Mouse (Mus musculus) kidney, adult 8-10 months (tissue): Measurements from ENCODE around the gene Kif18b.

Source experiments
- DNase-seq, 2 experiments: peaks; one replicate each; pipeline ENCODE4 v3.0.0; 2022

The Kif18b gene

DNA sequence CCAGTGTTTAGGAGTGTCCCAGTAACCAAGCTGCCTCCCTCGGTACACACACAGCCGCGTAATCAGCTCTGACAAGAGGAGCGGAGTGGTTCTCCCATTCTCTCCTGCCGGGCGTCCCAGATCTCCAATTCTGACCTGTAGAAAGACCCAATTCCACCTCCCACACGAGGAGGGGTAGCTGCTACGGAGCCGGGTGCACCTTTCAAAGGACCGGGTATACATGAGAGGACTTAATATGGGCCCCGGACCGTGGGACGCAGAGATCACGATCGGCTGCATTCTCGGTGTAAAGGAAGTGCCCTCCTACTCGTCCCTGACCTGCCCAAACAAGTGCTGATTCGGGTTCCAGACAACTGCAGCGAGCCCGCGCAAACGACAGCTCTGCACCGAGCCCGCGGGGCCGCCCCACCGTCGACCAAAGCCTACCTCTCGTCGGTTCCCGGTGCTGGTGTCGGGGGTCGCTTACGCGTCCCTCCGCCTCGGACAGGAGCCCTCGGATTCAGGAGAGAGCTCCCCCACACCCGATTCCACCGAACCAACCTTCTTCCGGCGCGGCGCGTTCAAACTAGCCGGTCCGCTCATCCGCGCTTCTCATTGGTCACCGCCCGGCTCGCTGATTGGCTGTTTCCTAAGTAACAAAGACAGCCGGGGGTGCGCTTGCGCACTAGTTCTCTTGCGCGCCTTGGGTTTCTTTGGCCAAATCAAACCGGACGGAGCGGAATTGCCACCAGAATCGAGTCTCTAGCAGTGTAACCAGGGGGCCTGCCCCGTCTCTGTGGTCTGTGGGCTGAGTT lies at the start of gene Kif18b:
Gene Kif18b, minus strand, starts transcription at position 568 of the 794 bp plus-strand sequence.
- DNase-seq: peak; percentile 94 to 95

DNA sequence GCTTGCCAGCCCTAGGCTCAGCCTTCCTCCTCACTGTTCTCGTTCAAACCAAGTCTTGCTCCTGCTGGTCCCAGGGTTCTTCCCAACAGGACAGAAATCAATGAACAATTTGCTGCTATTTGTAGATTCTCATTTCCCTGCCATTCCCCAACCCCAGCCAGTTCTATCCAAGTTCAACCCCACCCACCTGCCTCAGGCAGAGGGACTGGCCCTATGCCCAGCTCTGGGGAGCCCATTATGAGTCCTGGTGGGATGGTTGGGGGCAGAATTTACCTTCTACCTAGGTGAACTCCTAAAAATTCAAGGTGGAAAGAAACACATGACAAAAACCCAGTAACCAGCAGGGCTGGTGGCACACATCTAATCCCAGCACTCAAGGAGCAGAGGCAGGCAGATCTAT lies 47.4 kb upstream of the Kif18b start:
- peak; percentile 25 to 28 for DNase-seq

DNA sequence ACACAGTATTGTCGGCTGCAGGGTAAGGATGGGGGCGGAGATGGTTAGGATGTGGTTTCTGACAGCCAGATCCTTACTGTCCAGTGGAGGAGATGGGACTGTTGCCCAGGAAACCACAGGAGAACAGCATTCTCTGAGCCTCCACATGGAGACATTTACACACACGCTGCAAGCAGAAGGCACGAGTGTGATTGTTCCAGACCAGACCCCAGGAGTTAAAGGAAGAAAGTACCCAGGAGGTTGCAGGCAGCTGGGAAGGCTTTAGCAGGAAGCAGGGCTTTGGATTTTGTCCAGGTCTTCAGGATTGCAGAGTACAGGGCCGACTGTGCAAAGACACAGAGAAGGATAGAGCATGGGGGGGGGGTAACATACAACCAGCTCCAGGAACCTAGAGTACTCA lies 46.7 kb upstream of the Kif18b start:
- no peak for DNase-seq

- DNase-seq: peak in 1 of 2 experiments; percentile 16
These were observed 39.7 kb upstream of the Kif18b start for GRCm38 (mm10) chr11:102964547-102965091.

DNA sequence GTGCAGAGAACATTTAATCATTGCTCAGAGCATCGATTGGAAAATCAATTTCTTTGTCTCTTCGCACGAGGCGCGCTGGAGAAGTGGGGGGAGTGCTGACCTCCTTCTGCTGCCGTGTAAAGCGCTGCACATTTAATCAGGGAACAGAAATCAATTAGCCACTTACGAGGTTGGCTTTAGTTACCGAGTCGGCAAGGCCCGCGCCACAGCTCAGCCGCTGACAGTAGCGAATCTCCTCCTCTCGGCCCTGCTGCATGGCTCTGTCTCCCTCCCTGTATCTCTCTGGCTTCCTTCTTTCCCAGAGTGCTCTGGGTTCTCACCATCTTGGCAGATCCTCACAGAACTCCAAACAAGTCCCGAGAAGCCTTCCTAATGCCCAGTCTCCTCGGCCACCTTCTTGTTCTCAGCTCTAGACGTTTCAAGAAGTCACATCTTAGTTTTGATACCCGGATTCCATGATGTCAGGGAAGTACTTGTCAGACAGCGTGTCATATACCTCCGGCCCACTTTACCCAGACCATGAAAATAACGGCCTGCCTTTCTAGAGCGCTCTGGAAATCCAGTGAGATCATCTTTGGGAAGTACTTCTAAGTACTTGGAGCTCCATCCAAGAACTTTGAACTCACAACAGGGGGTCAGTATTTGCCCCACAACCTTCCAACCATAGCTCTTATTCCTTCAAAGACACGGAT lies 39.1 kb upstream of the Kif18b start:
- DNase-seq: no peak

DNA sequence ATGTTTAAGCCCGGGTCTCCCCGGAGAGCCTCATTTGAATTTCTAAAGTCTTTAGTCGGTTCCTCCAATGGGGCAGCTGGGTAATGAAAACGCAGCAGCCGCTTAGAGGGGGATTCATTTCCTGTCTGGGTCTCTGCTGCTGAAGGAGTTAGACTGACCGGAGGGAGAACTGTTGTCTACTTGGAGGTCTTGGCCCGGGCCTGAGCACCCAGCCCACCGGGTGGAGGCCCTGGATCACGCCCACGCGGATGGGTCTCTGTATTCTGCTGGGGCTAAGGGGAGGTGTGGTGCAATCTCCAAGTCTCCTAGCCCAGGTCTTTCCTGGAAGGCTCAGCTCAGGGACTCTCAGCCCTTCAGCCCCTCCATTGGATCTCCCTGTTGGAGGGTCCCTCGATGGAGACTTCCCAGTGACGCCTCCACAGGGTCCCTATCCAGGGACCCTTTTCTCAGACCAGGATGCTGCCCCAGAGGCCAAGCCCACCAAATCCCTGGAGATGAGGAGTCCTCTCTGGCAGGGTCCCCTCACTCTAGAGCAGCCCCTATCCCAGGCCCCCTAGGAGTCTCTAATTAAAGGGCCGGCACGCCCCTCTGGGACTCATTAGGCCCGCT lies 38.4 kb upstream of the Kif18b start:
- DNase-seq: no peak

- DNase-seq: no peak
These were observed 37.9 kb upstream of the Kif18b start for GRCm38 (mm10) chr11:102962861-102963245.

GRCm38 (mm10) chr11:102961082-102961481 lies 36.2 kb upstream of the Kif18b start:
- no peak for DNase-seq

DNA sequence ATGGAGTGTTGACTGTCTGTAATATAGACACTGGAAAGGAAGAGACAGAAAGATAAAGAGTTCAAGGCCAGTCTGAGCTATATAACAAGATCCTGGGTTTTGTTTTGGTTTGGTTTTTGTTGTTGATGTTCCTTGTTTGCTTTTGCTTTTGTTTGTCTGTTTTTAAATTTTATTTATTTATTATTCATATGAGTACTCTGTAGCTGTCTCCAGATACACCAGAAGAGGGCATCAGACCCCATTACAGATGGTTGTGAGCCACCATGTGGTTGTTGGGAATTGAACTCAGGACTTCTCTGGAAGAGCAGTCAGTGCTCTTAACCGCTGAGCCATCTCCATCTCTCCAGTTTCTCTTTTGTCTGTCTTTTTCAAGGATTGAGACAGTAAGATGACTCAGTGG lies 33.9 kb upstream of the Kif18b start:
- DNase-seq: no peak

GRCm38 (mm10) chr11:102958431-102958830 lies 33.5 kb upstream of the Kif18b start:
- no peak for DNase-seq

DNA sequence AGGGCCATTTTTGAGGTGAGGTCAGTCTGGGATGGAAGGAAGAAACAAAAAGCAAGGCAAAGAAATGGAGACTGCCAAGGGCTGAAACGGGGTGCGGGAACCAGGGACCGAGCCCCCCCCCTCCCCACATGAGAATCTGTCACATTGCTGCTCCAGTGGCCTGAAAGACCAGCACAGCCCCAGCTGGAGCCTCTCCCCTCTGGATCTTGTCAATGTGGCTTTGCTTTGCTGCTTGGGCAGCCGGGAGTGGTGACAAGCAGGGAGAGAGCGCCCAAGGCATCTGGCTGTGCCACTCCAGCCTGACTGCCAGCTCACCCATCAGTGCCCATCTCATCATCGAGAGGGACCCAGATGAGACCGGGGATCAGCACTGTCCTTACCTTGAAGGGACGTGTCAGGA lies 32.8 kb upstream of the Kif18b start:
- no peak for DNase-seq

DNA sequence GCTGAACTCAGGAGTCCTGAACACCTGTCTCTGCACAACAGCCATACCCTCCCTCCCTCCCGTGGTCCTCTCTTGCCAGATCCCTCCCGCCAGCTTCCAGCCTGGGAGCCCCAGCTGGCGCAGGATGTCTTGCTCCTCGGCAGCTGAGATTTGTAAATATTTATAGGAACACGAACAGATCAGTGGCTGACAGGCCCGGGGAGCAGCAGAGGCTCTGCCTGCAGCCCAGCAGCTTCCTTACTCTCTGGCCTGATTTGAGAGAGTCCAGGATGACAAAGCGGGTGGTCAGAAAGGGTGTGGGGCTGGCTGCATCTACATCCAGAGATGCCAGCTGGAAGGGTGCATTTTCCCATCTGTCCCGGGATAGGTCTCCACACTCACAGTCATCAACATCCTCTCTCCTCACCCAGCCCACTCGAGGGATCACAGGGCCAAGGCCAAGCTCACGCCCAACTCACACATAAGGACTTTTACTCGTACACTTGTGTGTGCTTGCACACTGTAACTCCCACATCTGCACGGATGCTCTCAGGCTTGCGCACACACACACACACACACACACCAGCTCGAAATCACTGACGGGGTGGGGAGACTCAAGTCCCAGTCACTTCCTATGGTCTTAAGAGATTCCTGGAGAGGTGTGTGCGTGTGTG lies 32.2 kb upstream of the Kif18b start:
- no peak for DNase-seq

DNA sequence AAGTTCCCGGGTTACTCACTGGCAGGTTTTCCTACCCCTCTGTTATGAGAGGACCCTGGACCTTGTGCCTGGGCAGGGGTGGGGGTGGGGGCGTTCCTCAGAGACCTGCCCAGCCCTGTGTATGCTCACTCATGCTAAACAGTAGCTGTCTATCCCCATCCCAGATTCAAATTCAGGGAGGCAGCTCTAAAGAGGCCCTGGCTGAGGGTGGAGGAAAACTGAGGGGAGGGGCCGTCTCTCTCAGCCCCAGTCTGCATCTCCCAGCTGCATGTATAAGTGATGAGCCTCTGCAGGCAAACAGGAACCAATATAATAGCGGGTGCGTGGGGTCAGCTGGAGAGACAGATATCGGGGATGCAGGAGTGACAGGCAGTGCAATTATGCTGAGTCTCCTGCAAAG lies 28.0 kb upstream of the Kif18b start:
- DNase-seq: no peak

GRCm38 (mm10) chr11:102948043-102948961 lies 23.4 kb upstream of the Kif18b start:
- peak; percentile 68 to 72 for DNase-seq

GRCm38 (mm10) chr11:102946992-102947343 lies 22.0 kb upstream of the Kif18b start:
- DNase-seq: no peak

GRCm38 (mm10) chr11:102946265-102946991 lies 21.5 kb upstream of the Kif18b start, which contains the start of gene C1ql1:
Gene C1ql1, minus strand, starts transcription at chr11:102946688.
- DNase-seq: peak; percentile 78 to 84

DNA sequence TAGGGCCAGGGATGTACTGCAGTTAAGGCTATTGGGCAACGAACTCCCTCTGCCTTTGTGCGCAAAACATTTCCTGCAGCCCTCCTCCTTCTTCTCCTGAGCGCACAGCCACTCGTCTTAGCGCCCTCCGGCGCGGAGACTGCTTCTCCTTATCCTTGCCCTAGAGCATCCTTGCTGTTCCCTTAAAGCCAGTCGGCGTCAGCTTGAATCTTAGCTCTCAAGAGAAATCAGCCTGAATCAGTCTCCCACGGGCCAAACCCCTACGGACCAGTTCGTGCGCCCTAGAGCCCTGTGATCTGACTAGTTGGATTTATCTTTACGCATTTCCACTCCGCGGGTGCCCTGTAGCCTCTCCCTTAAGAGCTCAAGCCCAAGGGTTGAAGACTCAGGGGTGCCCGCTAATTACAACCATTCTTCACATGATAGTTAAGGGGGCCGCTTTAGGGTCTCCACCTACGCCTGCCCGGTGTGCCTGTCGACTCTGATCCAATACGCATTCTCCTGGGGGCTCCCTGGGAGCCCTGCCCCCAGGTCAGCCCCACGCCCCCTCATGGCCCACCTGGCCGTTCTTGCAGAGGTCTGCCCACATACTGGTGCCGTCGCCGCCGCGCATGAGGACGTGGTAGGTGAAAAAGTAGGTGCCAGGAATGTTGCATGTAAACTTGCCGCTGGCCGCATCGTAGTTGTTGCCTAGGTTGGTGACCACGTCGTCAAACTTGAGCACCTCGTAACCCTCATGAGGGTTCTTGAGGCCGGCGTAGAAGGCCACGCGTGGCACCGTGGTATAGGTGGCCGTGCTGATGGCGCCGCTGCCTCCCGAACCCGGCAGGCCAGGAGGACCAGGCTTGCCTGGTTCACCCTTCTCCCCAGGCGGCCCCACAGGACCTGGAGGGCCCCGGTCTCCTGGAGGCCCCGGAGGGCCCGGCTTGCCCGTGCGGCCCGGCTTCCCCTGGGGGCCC lies 20.7 kb upstream of the Kif18b start:
- no peak for DNase-seq

DNA sequence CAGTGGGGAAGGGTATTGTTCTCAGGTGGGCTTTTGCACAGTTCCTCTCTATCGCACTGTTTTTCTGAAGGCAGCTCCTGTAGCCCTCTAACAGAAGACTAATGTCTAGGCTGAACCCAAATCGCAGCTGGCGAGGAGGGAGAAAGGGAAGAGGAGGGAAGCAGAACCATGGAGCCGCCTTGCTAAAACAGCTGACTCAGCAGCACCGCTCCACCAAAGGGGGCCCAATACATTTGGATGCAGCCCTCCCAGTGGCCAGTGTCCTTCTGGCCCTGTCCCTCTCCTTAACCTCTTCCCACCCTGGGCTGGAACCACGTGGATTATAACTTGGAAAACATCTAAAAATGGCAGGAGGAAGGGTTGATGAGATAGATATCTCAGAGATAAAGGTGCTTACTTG lies 16.3 kb upstream of the Kif18b start:
- no peak for DNase-seq

GRCm38 (mm10) chr11:102939024-102939675 lies 14.2 kb upstream of the Kif18b start:
- no peak for DNase-seq
